Mouse (Mus musculus) neural tube, embryonic 12.5 days (tissue): ENCODE data around the gene Asxl1. TPM values are rescaled to one million over a fixed set of nuclear protein-coding genes. Genes with fewer than 3 reads are reported as not detected.
A peak's percentile ranks its signal among the peaks of the same experiment; 100 is the strongest.

ENCODE experiments used
- ATAC-seq: fragments of 200-750 bp; cut with Nextera tagmentation; 2 replicates; pipeline ENCODE4 v1.8.0; 2017; ENCODE audit warnings: low read depth, mild to moderate bottlenecking, moderate TSS enrichment, moderate library complexity; ENCODE audit not compliant: low FRiP score
- H3K27ac ChIP-seq: fragments of 300-500 bp; sonication (generic); 2 replicates; pipeline ENCODE4 v1.5.1; 2016
- H3K27me3 ChIP-seq: fragments of 300-500 bp; sonication (generic); replicated peaks from 2 replicates; pipeline ENCODE4 v1.6.1; 2016; ENCODE audit warnings: mild to moderate bottlenecking
- H3K36me3 ChIP-seq: fragments of 300-500 bp; sonication (generic); 2 replicates; pipeline ENCODE4 v1.6.1; 2016; ENCODE audit warnings: mild to moderate bottlenecking
- H3K4me1 ChIP-seq: fragments of 300-500 bp; sonication (generic); 2 replicates; pipeline ENCODE4 v1.6.1; 2016
- H3K4me2 ChIP-seq: fragments of 300-500 bp; sonication (generic); replicated peaks from 2 replicates; pipeline ENCODE4 v1.6.1; 2016; ENCODE audit warnings: mild to moderate bottlenecking
- H3K4me3 ChIP-seq: fragments of 300-500 bp; sonication (generic); 2 replicates; pipeline ENCODE4 v1.5.1; 2016
- H3K9ac ChIP-seq: fragments of 300-500 bp; sonication (generic); 2 replicates; pipeline ENCODE4 v1.6.1; 2016; ENCODE audit warnings: mild to moderate bottlenecking
- H3K9me3 ChIP-seq: fragments of 300-500 bp; sonication (generic); 2 replicates; pipeline ENCODE4 v1.6.1; 2016; ENCODE audit warnings: mild to moderate bottlenecking
- WGBS: fragments of 180-500 bp; shearing (Covaris S2); methylation state at CpG from one replicate; pipeline ENCODE4 v1.1.7; 2016; 5-methylcytosine and 5-hydroxymethylcytosine counted together
- polyA plus RNA-seq: library from polyadenylated mRNA; unstranded; fragments of >200 nt; fragmentation: Nextera tagmentation; extraction: Ambion mirVana; gene quantifications from 2 replicates; pipeline ENCODE4 v1.2.1, GENCODE M21; 2016

Gene Asxl1
- polyA plus RNA-seq, 1 experiment from 2014 or later = 21.1 TPM

DNA sequence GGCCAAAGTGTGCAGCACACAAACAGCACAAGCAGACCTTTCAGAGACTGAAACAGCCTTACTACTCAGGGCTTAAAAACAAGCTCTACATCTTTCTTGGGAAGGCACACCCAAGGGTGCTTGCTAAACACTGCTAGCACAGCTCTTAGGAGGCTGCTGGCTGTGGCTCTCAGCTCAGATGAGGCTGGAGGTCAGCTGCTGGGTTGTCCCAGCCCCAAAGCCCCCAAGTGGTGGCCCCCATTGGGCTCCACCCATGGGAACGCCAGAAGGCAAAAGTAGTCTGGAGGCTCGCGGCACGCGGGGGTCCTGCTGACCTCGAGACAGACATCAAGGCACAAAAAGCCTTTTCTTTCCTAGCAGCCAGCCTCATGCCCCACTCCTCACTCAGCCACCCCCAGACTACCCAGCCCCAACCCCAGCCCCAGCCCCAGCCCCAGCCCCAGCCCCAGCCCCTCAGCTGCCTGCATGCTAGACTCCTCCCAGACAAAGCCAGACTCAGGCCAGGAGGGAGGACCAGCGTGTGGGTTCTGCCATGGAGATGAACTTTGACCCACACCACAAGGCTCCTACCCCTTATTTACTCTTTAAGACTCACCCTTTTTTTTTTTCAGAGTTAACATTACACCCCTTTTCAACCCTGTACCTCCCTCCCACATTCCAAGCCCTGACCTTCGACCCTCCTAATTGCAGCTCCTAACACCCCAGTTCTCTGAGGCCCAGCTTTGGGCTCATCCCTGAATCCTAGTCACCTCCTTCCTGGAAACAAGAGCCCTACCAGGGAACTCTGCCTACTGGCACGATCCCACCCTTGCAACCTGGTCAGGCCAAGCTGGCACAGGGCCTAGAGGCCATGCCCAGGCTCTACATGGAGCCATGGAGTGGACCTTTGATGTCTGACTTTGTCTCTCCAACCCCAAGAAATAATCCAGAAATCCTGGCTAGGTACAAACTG lies 89.5 kb downstream of the Asxl1 start:
- Histone ChIP-seq H3K27ac (peak overlapping the region; percentile 43; the same call in 1 of the 2 replicates), H3K9ac (0 out of 2 replicates have a peak overlapping the region, but pooled peaks have one; percentile 33), H3K4me2 (0 out of 2 replicates have a peak overlapping the region, but pooled peaks have one; percentile 1), H3K4me3 (no peak overlapping the region), H3K36me3 (peaks cover 47% of the 10 kb centered on the region), H3K27me3 (no peaks in the 10 kb centered on the region), H3K4me1 (peaks cover 71% of the 10 kb centered on the region), H3K9me3 (no peaks in the 10 kb centered on the region)
- peak; percentile 32; the same call in 1 of the 2 replicates for ATAC-seq
- 6% methylated on average over 9 of the region's 9 CpGs for WGBS

GRCm38 (mm10) chr2:153436641-153437305 lies 91.1 kb downstream of the Asxl1 start:
- H3K27me3 ChIP-seq = no peaks in the 10 kb centered on the region
- H3K9ac ChIP-seq = peak overlapping the region; percentile 40; the same call in 1 of the 2 replicates
- H3K27ac ChIP-seq = no peak overlapping the region
- 29% methylated on average over 6 of the region's 6 CpGs for WGBS
- H3K36me3 ChIP-seq = peaks cover 31% of the 10 kb centered on the region
- H3K4me2 ChIP-seq = peak overlapping the region; percentile 35
- ATAC-seq = no peak
- H3K4me1 ChIP-seq = peaks cover 86% of the 10 kb centered on the region
- H3K9me3 ChIP-seq = no peaks in the 10 kb centered on the region
- no peak overlapping the region for H3K4me3 ChIP-seq

- 24% methylated on average over 2 of the region's 2 CpGs for WGBS
- no peak for ATAC-seq
These were observed 91.7 kb downstream of the Asxl1 start for GRCm38 (mm10) chr2:153437306-153437659.

GRCm38 (mm10) chr2:153440755-153441154 lies 95.1 kb downstream of the Asxl1 start:
- no peaks in the 10 kb centered on the region for H3K9me3 ChIP-seq
- no peaks in the 10 kb centered on the region for H3K27me3 ChIP-seq
- peaks cover 58% of the 10 kb centered on the region for H3K4me1 ChIP-seq
- H3K4me3 ChIP-seq = no peak overlapping the region
- no peak for ATAC-seq
- H3K36me3 ChIP-seq = peaks cover 7% of the 10 kb centered on the region; the same call in 1 of the 2 replicates
- H3K4me2 ChIP-seq = peak overlapping the region; percentile 98
- no peak overlapping the region for H3K9ac ChIP-seq
- 41% methylated on average over 2 of the region's 2 CpGs for WGBS
- H3K27ac ChIP-seq = no peak overlapping the region

More at GRCm38 (mm10) chr2:153437306-153437659, 91.7 kb downstream of the Asxl1 start:
- no peak overlapping the region for H3K27ac ChIP-seq
- H3K4me2 ChIP-seq = peak overlapping the region; percentile 35
- H3K9me3 ChIP-seq = no peaks in the 10 kb centered on the region
- H3K36me3 ChIP-seq = peaks cover 29% of the 10 kb centered on the region
- H3K4me3 ChIP-seq = no peak overlapping the region
- peaks cover 86% of the 10 kb centered on the region for H3K4me1 ChIP-seq
- H3K9ac ChIP-seq = no peak overlapping the region
- H3K27me3 ChIP-seq = no peaks in the 10 kb centered on the region

DNA sequence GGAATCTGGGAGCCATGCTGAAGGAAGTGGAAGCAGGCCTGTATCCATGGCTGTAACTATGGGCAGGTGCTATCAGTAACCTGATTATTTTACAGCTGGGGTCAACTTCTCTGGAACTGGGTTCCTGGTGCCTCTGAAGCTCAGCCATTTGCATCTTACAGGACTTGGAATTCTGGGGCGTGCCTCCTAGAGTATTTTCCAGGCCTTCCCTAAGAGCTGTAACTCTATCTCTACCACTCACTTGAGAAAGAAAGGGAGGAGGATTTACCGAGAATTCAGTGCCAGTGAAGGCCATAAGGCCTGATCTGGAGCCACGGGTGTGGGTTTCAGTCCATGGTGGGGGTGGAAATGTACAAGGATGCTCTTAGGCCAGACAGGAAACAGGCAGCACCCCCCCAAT lies 95.6 kb downstream of the Asxl1 start:
- Histone ChIP-seq H3K27ac (no peak overlapping the region), H3K27me3 (no peaks in the 10 kb centered on the region), H3K4me3 (0 out of 2 replicates have a peak overlapping the region, but pooled peaks have one; percentile 0), H3K4me2 (peak overlapping the region; percentile 98), H3K36me3 (0 out of 2 replicates have a peak, but pooled peaks cover 2% of the 10 kb centered on the region), H3K9me3 (no peaks in the 10 kb centered on the region), H3K4me1 (peaks cover 56% of the 10 kb centered on the region), H3K9ac (no peak overlapping the region)
- no peak for ATAC-seq
- 33% methylated on average over 3 of the region's 3 CpGs for WGBS

- Histone ChIP-seq H3K27me3 (no peaks in the 10 kb centered on the region), H3K36me3 (no peaks in the 10 kb centered on the region), H3K9me3 (no peaks in the 10 kb centered on the region), H3K4me2 (peak overlapping the region; percentile 98), H3K4me1 (peaks cover 43% of the 10 kb centered on the region), H3K4me3 (peak overlapping the region; percentile 94), H3K9ac (peak overlapping the region; percentile 97), H3K27ac (peak overlapping the region; percentile 96)
- WGBS = 3% methylated on average over 5 of the region's 5 CpGs
- ATAC-seq = no peak
These were observed 97.1 kb downstream of the Asxl1 start for GRCm38 (mm10) chr2:153442720-153443119.

GRCm38 (mm10) chr2:153443434-153444240 lies 98.0 kb downstream of the Asxl1 start:
- Histone ChIP-seq H3K27ac (peak overlapping the region; percentile 96), H3K9ac (peak overlapping the region; percentile 97), H3K4me3 (peak overlapping the region; percentile 94), H3K27me3 (no peaks in the 10 kb centered on the region), H3K36me3 (no peaks in the 10 kb centered on the region), H3K4me1 (peaks cover 36% of the 10 kb centered on the region), H3K9me3 (no peaks in the 10 kb centered on the region), H3K4me2 (peak overlapping the region; percentile 98)
- ATAC-seq = peak; percentile 42
- WGBS = 1% methylated on average over 59 of the region's 59 CpGs

DNA sequence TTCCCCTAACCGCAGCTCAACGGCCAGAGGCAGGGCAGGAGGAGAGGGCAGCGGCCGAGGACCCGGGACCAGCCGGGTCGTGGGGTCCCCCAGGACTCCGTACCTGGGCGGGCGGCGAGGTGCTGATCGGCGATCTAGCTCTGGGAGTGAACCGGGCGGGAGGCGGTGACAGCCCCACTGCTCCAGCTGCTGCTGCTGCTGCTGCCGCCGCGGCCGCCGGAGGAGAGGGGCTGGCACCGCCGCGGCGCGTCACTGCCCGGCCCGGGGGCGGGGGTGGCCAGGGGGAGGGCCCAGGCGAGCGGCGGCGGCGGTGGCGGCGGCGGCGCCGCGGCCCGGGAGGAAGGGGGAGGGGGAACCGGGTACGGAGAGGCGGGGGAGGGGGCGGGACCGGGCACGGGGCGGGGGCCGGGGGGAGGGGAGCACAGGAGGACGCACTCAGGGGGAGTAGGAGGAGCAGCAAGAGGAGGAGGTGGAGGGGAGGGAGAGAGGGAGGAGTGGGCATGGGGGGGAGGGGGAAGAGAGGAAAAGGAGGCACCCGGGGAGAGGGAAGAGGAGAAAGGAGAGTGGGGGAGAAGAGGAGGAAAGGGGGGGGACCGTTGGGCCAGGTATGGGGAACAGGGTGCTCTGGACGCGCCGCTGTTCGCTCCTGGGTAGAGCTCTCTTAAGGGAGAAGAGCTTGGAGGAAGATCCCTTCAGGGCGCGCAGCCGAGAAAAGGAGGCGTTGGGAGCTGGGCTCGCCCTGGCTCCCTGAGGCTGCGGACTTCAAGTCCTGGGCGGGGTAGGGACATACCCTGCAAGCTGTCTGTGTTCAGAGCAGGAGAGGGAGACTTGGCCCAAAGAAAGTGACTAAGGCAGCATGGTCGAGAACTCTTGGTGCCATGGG lies 98.9 kb downstream of the Asxl1 start:
- H3K27ac ChIP-seq = peak overlapping the region; percentile 96
- peaks cover 36% of the 10 kb centered on the region for H3K4me1 ChIP-seq
- under 1% methylated on average over 39 of the region's 64 CpGs for WGBS
- peak overlapping the region; percentile 94 for H3K4me3 ChIP-seq
- peak overlapping the region; percentile 97 for H3K9ac ChIP-seq
- no peaks in the 10 kb centered on the region for H3K9me3 ChIP-seq
- ATAC-seq = peak; percentile 59
- H3K36me3 ChIP-seq = no peaks in the 10 kb centered on the region
- H3K27me3 ChIP-seq = no peaks in the 10 kb centered on the region
- H3K4me2 ChIP-seq = peak overlapping the region; percentile 98

- peak overlapping the region; percentile 97 for H3K9ac ChIP-seq
- peak overlapping the region; percentile 94 for H3K4me3 ChIP-seq
- no peaks in the 10 kb centered on the region for H3K9me3 ChIP-seq
- H3K4me1 ChIP-seq = peaks cover 31% of the 10 kb centered on the region
- WGBS = under 1% methylated on average over 59 of the region's 59 CpGs
- no peaks in the 10 kb centered on the region for H3K36me3 ChIP-seq
- ATAC-seq = peak; percentile 48
- H3K27me3 ChIP-seq = no peaks in the 10 kb centered on the region
- peak overlapping the region; percentile 98 for H3K4me2 ChIP-seq
- peak overlapping the region; percentile 96 for H3K27ac ChIP-seq
These were observed 99.7 kb downstream of the Asxl1 start for GRCm38 (mm10) chr2:153445137-153446016.

DNA sequence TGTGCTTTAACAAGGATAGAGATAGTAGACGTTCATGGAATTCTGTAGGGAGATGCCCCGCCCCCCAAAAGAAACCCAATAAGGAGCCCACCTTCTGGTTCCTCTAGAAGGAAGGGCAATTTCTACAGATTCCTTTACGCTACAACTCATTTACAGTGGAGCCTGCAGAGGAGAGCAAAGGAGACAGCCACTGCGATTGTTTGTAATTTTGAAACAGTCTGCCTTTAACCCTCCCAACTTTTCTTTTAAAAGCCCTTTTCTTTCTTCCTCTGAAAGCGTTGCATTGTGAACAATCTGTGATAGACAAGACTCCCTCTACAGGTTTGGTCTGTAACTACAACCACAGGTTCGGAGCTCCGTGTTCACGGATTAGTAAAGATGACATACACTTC lies 100.4 kb downstream of the Asxl1 start:
- Histone ChIP-seq H3K27ac (peak overlapping the region; percentile 96), H3K36me3 (no peaks in the 10 kb centered on the region), H3K4me1 (peaks cover 25% of the 10 kb centered on the region), H3K4me3 (peak overlapping the region; percentile 94), H3K9me3 (no peaks in the 10 kb centered on the region), H3K9ac (peak overlapping the region; percentile 97), H3K27me3 (no peaks in the 10 kb centered on the region), H3K4me2 (peak overlapping the region; percentile 98)
- no peak for ATAC-seq
- under 1% methylated on average over 8 of the region's 8 CpGs for WGBS
